Mouse (Mus musculus) megakaryocyte, embryonic 14.5 days (primary cell): ENCODE measurements at regions not wholly inside any gene's neighbourhood (a gene's known extent, or its start where the extent isn't known, plus 50 kb on each side); places are given as distances from the start of the nearest gene placed in this dataset.

Experiments used
- FLI1 ChIP-seq: IDR thresholded peaks from 2 replicates; pipeline ENCODE4 v1.6.1; 2012; ENCODE audit warnings: low read length, inconsistent platforms, mixed read lengths
- GATA1 ChIP-seq: IDR thresholded peaks from 3 replicates; pipeline ENCODE4 v1.6.1; 2012; ENCODE audit warnings: mixed read lengths, low read length, inconsistent platforms, borderline replicate concordance

GRCm38 (mm10) chr7:67424810-67425485 lies 52.3 kb upstream of the Mef2a start:
- TF ChIP-seq GATA1, result no peak
- no peak for TF ChIP-seq FLI1
